Mouse (Mus musculus): ENCODE data around the gene 2010005H15Rik.
"Not testable (repeated sequence)": the region's sequence is repeated elsewhere in the genome, so short reads cannot be mapped to it uniquely, and the experiment has no call there.

2010005H15Rik gene

DNA sequence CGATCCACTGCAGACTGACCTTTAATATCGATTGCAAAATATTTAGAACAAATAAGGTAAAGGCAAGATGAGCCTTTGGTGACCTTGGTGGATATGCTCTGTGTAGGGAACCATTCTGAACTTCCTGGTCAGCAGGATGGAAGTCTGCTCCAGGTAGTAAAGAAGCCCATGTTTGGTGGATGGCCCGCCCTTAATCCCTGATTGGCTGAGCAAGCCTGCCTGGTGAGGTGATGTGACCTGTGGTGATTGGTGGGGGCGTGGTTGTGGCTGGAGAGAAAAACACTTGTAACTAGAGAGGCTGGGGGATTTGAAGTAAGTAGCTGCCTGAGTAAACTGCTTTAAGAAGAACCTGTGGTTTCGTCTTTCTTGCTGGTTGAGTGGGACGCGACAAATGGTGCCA lies at the start of gene 2010005H15Rik:
TSS of gene 2010005H15Rik (plus strand) at position 301 of the 400 bp plus-strand sequence.
- in situ Hi-C loops (cut with MboI) = not testable (repeated sequence)

DNA sequence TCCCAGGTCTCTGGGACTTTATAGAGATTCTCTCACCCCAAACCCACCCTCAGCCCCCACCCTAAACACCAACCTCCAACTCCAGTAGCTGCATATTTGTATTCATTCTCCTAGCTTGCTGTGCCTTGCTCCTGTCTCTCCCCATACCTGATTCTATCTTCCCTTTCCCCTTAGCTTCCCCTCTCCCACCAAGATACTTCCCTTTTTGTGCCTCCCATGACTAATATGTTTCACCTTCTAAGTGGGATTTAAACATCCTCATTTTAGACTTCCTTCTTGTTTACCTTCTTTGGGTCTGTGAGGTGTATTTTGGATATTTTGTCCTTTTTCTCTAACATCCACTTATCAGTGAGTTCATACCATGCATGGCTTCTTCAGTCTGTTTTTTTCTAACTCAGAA lies 45.2 kb upstream of the 2010005H15Rik start:
- in situ Hi-C loops (cut with MboI) = no loop called here

- in situ Hi-C loops (cut with MboI) = no loop called here
Measured at GRCm38 (mm10) chr16:36179910-36180309, 41.4 kb upstream of the 2010005H15Rik start.

- in situ Hi-C loops (cut with MboI) = not testable (repeated sequence)
Measured at GRCm38 (mm10) chr16:36183912-36184311, 37.4 kb upstream of the 2010005H15Rik start, which contains the start of gene Gm5483. Gm5483 (plus strand) TSS chr16:36184212.

- in situ Hi-C loops (cut with MboI) = no loop called here
Measured at GRCm38 (mm10) chr16:36199226-36199625, 22.0 kb upstream of the 2010005H15Rik start.

DNA sequence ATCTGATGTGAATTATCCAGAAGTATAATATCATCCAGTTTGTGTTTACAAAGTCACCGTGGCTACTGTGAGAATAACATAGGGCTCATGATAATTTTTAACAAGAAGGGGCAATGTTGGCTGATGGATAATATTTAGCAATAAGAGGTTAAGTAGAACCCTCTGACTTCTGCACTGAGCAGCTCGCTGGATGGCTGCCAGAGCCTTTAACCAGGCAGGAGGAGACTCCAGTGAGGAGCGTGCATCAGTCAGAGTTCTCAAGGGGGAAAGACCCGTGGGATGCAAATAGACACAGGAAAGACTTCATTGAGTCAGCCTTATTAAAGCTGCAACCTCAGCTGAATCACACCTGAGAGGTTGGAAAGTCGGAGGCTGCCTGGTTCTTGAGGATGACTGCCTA lies 17.4 kb upstream of the 2010005H15Rik start:
- in situ Hi-C loops (cut with MboI) = no loop called here

GRCm38 (mm10) chr16:36205684-36206083 lies 15.6 kb upstream of the 2010005H15Rik start:
- in situ Hi-C loops (cut with MboI) = not testable (repeated sequence)

GRCm38 (mm10) chr16:36209967-36210453 lies 11.3 kb upstream of the 2010005H15Rik start, which contains the start of gene Gm5416:
Gm5416 (plus strand) TSS chr16:36210403.
- in situ Hi-C loops (cut with MboI) = no loop called here

DNA sequence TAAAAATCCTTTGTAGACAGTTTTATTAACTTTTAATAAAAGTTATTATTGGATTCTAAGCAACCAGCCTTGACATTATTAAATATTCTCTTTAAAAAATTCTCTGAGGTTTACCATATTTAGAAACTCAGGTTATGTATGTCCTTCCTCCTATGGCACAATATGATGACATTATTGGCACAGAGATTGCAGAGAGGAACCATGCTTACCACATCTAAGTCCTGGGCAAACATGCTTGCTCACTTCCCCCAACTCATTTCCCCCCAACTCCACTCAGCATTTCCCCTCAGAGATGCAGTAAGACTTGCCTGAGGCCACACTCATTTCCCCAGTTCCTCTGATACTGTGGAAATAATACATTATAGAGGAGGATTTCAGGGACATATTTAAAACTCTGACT lies 39.3 kb downstream of the 2010005H15Rik start:
- in situ Hi-C loops (cut with MboI) = not testable (repeated sequence)

- in situ Hi-C loops (cut with MboI) = not testable (repeated sequence)
Measured at GRCm38 (mm10) chr16:36276796-36277195, 55.5 kb downstream of the 2010005H15Rik start, which contains the start of gene Stfa1. Stfa1 (plus strand) TSS chr16:36276951.

GRCm38 (mm10) chr16:36289140-36289539 lies 67.9 kb downstream of the 2010005H15Rik start:
- in situ Hi-C loops (cut with MboI) = no loop called here
